Mouse (Mus musculus) ES-Bruce4 (cell line): Measurements from ENCODE around the gene Rgs16. TPM values are rescaled to one million over a fixed set of nuclear protein-coding genes. Genes with fewer than 3 reads are reported as not detected.

ENCODE experiments used
- H3K27ac ChIP-seq: 2 replicates; pipeline ENCODE4 v1.5.1; 2012; ENCODE audit warnings: low read length, inconsistent platforms; ENCODE audit not compliant: insufficient read depth
- H3K27me3 ChIP-seq: 2 replicates; pipeline ENCODE4 v1.6.1; 2012; ENCODE audit warnings: mild to moderate bottlenecking, low read length, inconsistent platforms; ENCODE audit not compliant: control insufficient read depth, poor library complexity, insufficient read depth, severe bottlenecking
- H3K36me3 ChIP-seq: 2 replicates; pipeline ENCODE4 v1.6.1; 2012; ENCODE audit warnings: inconsistent platforms, mild to moderate bottlenecking, low read length, moderate library complexity; ENCODE audit not compliant: control insufficient read depth, poor library complexity, insufficient read depth, severe bottlenecking
- H3K4me1 ChIP-seq: one replicate; pipeline ENCODE4 v1.8.1; 2011; ENCODE audit warnings: low read length; ENCODE audit not compliant: control insufficient read depth, insufficient read depth
- H3K4me3 ChIP-seq: 2 replicates; pipeline ENCODE4 v1.5.1; 2011; ENCODE audit warnings: low read depth, mild to moderate bottlenecking, low read length
- H3K9ac ChIP-seq: 2 replicates; pipeline ENCODE4 v1.6.1; 2012; ENCODE audit warnings: low read depth, mild to moderate bottlenecking, inconsistent platforms; ENCODE audit not compliant: poor library complexity, severe bottlenecking
- H3K9me3 ChIP-seq: replicated peaks from 2 replicates; pipeline ENCODE4 v1.6.1; 2012; ENCODE audit warnings: mild to moderate bottlenecking, low read length, inconsistent platforms; ENCODE audit not compliant: control insufficient read depth, poor library complexity, insufficient read depth, severe bottlenecking
- CTCF ChIP-seq: IDR thresholded peaks from one replicate; pipeline ENCODE4 v1.8.1; 2011; ENCODE audit warnings: low read depth, low read length
- EP300 ChIP-seq: IDR thresholded peaks from 2 replicates; pipeline ENCODE4 v1.6.1; 2011; ENCODE audit warnings: low read depth, low read length; ENCODE audit not compliant: insufficient read depth
- POLR2A ChIP-seq: IDR thresholded peaks from one replicate; pipeline ENCODE4 v1.8.1; 2011; ENCODE audit warnings: low read length; ENCODE audit not compliant: insufficient read depth
- polyA plus RNA-seq: library from polyadenylated mRNA; stranded (reverse); fragments of >200 nt; gene quantifications from 2 replicates; pipeline ENCODE4 v1.2.4, GENCODE M21; 2011; ENCODE audit warnings: low read depth; ENCODE audit not compliant: missing spikeins, insufficient read depth, insufficient read length

Rgs16 gene
- polyA plus RNA-seq: 5.7 and 5.8 TPM in 2 replicates

- Histone ChIP-seq H3K4me1 (peaks cover 2% of the 10 kb centered on the region), H3K27ac (no peak within 1 kb of the TSS), H3K27me3 (no peaks in the 10 kb centered on the region), H3K9ac (peak within 1 kb of the TSS; percentile 22), H3K36me3 (no peaks in the 10 kb centered on the region), H3K4me3 (peak within 1 kb of the TSS; percentile 72), H3K9me3 (no peaks in the 10 kb centered on the region)
- TF ChIP-seq POLR2A (peak; percentile 51), EP300 (no peak)
Measured at GRCm38 (mm10) chr1:153740145-153740544, at the start of gene Rgs16. Gene Rgs16 (plus strand): TSS chr1:153740349.

- Histone ChIP-seq H3K27ac (no peak overlapping the region), H3K27me3 (no peaks in the 10 kb centered on the region), H3K4me1 (no peaks in the 10 kb centered on the region), H3K9me3 (no peaks in the 10 kb centered on the region), H3K9ac (no peak overlapping the region), H3K36me3 (no peaks in the 10 kb centered on the region), H3K4me3 (no peak overlapping the region)
- no peak for TF ChIP-seq POLR2A
Measured at GRCm38 (mm10) chr1:153692526-153692925, 47.6 kb upstream of the Rgs16 start.

DNA sequence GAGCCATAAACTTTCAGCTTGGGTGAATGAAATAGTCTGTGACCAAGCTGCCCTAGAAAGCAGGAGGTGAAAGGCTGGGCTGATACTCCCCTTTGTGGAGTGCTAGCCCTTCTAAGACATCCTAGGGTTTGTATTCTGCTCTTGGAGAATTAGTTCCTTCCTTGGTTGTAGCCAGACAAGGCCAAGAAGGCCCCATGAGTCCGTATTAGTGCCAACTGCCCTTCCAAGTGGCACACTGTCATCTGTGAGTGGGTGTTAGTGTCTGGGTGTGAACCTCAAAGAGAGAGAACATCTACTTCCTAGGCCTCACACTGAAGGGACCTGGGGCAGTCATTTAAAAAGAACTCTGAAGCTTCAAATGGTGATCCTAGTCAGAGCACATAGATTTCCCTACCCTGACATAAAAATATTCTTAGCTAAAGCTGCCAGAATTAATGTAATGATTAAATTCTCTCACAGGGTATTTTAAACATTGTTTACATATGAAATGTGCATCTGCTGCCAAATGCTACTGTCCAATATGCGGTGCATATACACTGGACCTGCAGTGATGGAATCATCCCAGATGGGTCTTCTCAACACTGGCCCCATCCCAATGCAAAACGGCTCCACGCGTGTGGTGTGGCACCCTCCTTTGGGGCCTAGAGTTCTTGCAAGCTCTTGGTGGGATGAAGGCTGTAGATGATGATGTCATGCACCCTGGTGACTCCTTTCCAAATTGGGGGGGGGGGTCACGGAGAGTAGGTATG, 45.6 kb upstream of the Rgs16 start:
- H3K27me3 ChIP-seq: no peaks in the 10 kb centered on the region
- no peaks in the 10 kb centered on the region for H3K9me3 ChIP-seq

DNA sequence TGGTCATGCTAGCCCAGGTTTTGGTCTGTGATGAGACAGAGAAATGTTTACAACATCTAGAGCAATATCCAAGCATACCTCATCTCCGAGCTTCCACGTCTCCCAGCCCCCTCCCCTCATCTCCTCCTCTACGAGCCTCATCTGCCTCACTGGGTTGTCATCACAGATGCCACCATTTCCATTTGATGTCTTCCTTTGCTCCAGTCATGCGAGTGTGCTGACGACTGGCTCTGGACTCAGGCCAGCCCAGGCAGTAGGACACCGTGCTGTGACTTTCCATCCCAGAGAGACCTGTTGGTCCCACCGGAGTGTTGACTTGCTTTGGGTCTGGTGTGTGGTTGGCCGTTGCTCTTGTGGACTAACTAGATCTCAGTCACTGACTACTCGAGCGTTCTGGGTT, 44.8 kb upstream of the Rgs16 start:
- Histone ChIP-seq H3K4me3 (no peak overlapping the region), H3K9ac (no peak overlapping the region), H3K36me3 (no peaks in the 10 kb centered on the region), H3K4me1 (no peaks in the 10 kb centered on the region), H3K27ac (no peak overlapping the region), H3K27me3 (no peaks in the 10 kb centered on the region), H3K9me3 (no peaks in the 10 kb centered on the region)
- TF ChIP-seq CTCF: no peak

More for the DNA sequence above, 45.6 kb upstream of the Rgs16 start:
- Histone ChIP-seq H3K4me3 (no peak overlapping the region), H3K27ac (no peak overlapping the region), H3K4me1 (no peaks in the 10 kb centered on the region), H3K36me3 (no peaks in the 10 kb centered on the region), H3K9ac (no peak overlapping the region)
- TF ChIP-seq POLR2A (no peak), CTCF (no peak)

DNA sequence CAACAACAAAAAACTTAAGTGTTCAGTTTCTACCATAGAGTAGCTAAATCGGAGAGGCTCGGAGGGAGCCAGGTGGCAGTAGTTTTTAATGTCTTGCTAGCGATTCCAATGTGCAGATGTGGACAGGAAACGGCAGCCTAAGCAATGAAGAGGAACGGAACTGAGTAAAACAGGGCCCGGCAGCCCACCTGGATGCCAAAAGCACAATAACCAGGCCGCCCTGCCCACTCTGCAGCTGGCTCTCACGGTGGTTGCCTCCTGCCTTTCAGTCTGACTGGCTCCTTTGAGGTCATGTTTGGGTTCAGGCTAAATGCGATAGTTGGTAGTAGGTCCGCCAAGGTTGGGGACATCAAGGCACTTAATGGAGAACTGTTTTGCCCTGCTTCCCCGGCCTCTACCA, 44.1 kb upstream of the Rgs16 start:
- no peaks in the 10 kb centered on the region for H3K27me3 ChIP-seq
- no peaks in the 10 kb centered on the region for H3K9me3 ChIP-seq
- TF ChIP-seq CTCF: no peak
- TF ChIP-seq EP300: no peak
- no peak for TF ChIP-seq POLR2A
- no peak overlapping the region for H3K4me3 ChIP-seq
- H3K4me1 ChIP-seq: no peaks in the 10 kb centered on the region
- no peak overlapping the region for H3K27ac ChIP-seq
- no peak overlapping the region for H3K9ac ChIP-seq
- no peaks in the 10 kb centered on the region for H3K36me3 ChIP-seq

- H3K9ac ChIP-seq: no peak overlapping the region
- H3K4me1 ChIP-seq: no peaks in the 10 kb centered on the region
- TF ChIP-seq CTCF (no peak), POLR2A (no peak), EP300 (no peak)
- no peaks in the 10 kb centered on the region for H3K36me3 ChIP-seq
- no peaks in the 10 kb centered on the region for H3K9me3 ChIP-seq
- no peaks in the 10 kb centered on the region for H3K27me3 ChIP-seq
- H3K27ac ChIP-seq: no peak overlapping the region
- H3K4me3 ChIP-seq: no peak overlapping the region
Measured at GRCm38 (mm10) chr1:153696541-153696940, 43.6 kb upstream of the Rgs16 start.
